Mouse (Mus musculus): ENCODE measurements around the gene Cox7a2l. TPM values are rescaled to one million over a fixed set of nuclear protein-coding genes. Genes with fewer than 3 reads are reported as not detected.

Gene Cox7a2l
- polyA plus RNA-seq, 1 experiment from 2014 or later: 136 TPM

DNA sequence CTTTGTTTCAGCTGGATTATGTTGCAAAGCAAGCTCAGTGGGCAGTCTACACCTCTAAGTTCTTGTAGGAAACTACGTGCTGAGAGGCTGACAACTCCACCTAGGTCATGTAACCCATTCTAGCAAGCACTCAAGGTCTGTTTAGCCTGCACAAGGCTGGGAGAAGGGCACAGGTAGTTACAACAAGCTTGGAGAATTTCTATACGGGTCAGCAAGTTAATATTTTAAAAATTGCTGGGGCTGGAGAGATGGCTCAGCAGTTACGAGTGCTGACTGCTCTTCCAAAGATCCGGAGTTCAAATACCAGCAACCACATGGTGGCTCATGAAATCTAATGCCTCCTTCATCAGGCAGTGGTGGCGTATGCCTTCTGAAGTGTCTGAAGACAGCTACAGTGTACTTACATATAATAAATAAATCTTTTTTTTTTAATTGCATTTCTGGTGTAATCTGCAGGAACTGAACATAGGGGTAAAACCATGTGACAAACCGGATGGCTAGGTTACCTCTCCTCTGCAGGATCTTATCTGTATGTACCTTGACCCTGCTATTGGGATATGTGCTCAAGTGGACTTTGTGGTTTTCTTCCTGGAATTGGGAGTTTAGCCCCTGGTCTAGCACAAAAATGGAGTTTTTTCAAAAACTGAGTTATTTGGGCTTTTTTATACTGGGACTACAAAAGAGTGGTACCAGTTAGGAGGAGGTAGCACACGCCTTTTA is 34.2 kb downstream of the Cox7a2l start:
- Histone ChIP-seq H3K36me3 (peaks cover 36% of the 10 kb centered on the region), H3K4me1 (no peaks in the 10 kb centered on the region), H3K9ac (no peak overlapping the region), H3K4me2 (replicated peaks) (no peak overlapping the region), H3K27ac (no peak overlapping the region), H3K4me3 (no peak overlapping the region), H3K27me3 (no peaks in the 10 kb centered on the region), H3K9me3 (no peaks in the 10 kb centered on the region)
- 92% methylated on average over 7 of the region's 7 CpGs for WGBS
- ATAC-seq (ENCODE audit: insufficient number of reproducible peaks, insufficient read depth, low FRiP score, low TSS enrichment): no peak

DNA sequence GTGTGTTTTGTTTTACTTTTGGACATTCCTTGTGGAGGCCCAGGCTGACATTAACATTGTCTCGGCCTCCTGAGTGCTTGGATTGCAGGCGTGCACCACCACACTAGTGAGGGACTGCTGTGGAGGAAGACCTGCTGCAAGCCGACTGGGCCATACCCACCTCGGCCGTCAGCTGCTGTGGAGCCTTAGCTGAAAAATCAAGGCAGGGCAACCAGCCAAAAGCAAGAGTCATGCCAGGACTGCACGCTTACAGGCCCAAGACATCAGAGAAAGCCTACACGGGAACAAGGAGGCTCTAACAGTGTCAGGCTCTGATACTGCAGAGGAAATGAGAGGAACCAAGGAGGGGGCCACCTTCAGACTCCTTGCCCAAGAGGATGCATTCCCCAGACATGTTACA is 35.6 kb downstream of the Cox7a2l start:
- Histone ChIP-seq H3K36me3 (peaks cover 50% of the 10 kb centered on the region), H3K9me3 (no peaks in the 10 kb centered on the region), H3K27ac (no peak overlapping the region), H3K9ac (no peak overlapping the region), H3K4me1 (no peaks in the 10 kb centered on the region), H3K4me2 (replicated peaks) (no peak overlapping the region), H3K4me3 (no peak overlapping the region), H3K27me3 (no peaks in the 10 kb centered on the region)
- 94% methylated on average over 7 of the region's 7 CpGs for WGBS
- no peak for ATAC-seq (ENCODE audit: insufficient number of reproducible peaks, insufficient read depth, low FRiP score, low TSS enrichment)

DNA sequence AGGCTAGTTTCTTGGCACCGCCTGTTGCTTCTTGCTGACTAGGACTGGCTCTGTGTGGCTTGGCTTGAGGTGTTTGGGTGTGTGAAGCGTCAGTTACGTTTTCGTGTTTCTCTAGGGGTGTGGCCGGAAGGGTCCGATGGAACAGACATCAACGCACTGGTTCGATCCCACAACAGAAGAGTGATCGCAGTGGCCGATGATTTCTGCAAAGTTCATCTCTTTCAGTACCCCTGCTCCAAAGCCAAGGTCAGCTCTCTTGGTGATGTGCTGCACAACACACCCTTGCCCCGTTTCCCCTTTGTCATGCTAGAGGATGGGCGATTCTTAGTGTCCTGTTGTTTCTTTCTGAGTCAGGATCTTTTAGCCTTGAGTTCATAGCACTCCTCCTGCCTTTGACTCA is 40.0 kb downstream of the Cox7a2l start:
- WGBS: 95% methylated on average over 12 of the region's 12 CpGs
- Histone ChIP-seq H3K4me3 (no peak overlapping the region), H3K9ac (no peak overlapping the region), H3K4me2 (replicated peaks) (no peak overlapping the region), H3K4me1 (no peaks in the 10 kb centered on the region), H3K27ac (no peak overlapping the region), H3K27me3 (no peaks in the 10 kb centered on the region), H3K36me3 (peaks cover 86% of the 10 kb centered on the region), H3K9me3 (no peaks in the 10 kb centered on the region)
- no peak for ATAC-seq (ENCODE audit: insufficient number of reproducible peaks, insufficient read depth, low FRiP score, low TSS enrichment)

DNA sequence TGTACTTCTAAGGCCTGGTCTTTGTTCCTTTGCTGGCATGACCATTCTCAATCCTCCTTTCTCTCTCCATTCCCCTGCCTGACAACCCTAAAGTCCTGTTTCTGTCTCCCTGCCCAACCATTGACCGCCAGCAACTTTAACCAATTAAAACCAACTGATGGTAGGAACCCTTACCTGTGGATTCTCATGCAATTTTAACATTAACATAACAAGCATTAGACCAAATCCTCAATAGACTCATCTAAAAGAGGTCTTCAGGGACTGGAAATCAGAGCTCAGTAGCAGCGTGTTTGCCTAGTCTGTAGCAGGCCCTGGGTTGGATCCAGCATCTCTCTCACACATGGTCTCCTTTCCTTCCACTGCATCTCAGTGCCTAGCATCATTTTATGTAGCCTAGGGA is 47.5 kb downstream of the Cox7a2l start:
- no peak overlapping the region for H3K4me3 ChIP-seq
- H3K4me1 ChIP-seq: no peaks in the 10 kb centered on the region
- 89% methylated on average over 2 of the region's 2 CpGs for WGBS
- H3K27ac ChIP-seq: no peak overlapping the region
- H3K4me2 ChIP-seq (replicated peaks): no peak overlapping the region
- no peak for ATAC-seq (ENCODE audit: insufficient number of reproducible peaks, insufficient read depth, low FRiP score, low TSS enrichment)
- H3K9me3 ChIP-seq: no peaks in the 10 kb centered on the region
- H3K36me3 ChIP-seq: peaks cover 63% of the 10 kb centered on the region
- H3K9ac ChIP-seq: no peak overlapping the region
- H3K27me3 ChIP-seq: no peaks in the 10 kb centered on the region

DNA sequence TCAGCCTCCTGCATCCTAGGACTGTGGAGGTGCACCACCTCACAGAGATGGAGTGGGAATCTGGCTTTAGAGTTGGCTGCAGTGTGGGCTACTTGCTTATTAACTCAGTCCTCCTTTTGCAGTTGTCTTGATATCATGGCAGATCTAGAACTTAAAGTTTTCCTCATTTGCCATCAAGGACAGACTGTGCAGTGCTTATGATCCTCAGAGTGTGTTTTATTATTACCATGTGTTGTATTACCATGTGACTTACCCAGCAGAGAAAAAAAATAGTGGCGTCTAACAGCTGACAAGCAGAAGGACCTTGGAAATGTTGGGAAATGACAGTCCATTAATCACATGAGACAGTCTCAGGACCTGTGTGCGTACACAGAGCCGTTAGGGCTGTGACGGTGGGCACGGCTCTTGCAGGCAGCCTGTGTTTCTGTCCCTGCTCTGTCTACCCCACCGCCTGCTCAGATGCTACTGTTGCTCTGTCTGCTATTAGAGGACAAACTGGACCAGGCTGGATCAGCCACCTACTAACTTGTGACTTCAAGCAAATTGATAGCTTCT is 50.4 kb downstream of the Cox7a2l start:
- no peaks in the 10 kb centered on the region for H3K27me3 ChIP-seq
- no peaks in the 10 kb centered on the region for H3K4me1 ChIP-seq
- no peak overlapping the region for H3K4me3 ChIP-seq
- ATAC-seq (ENCODE audit: insufficient number of reproducible peaks, insufficient read depth, low FRiP score, low TSS enrichment): no peak
- no peak overlapping the region for H3K4me2 ChIP-seq (replicated peaks)
- H3K9ac ChIP-seq: no peak overlapping the region
- no peak overlapping the region for H3K27ac ChIP-seq
- WGBS: 71% methylated on average over 6 of the region's 6 CpGs
- peaks cover 56% of the 10 kb centered on the region for H3K36me3 ChIP-seq
- no peaks in the 10 kb centered on the region for H3K9me3 ChIP-seq

DNA sequence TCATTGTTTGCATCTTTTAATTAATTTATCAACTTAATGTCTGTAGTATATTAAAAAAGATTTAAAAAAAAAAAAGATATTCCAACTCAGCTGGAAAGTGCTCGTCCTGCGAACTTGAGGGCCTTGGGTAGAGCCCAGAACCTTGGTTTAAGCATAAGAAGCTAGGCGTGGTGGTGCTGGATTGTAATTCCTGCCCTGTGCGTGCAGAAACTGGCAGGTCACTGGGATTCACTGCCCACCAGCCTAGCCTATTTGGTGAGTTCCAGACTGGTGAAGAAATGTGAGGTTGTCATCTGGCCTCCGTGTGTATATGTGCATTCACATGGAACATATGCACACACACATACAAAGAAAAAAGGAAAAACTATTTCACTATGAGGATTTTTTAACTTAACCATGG is 51.2 kb downstream of the Cox7a2l start:
- ATAC-seq (ENCODE audit: insufficient number of reproducible peaks, insufficient read depth, low FRiP score, low TSS enrichment): no peak
- H3K27ac ChIP-seq: no peak overlapping the region
- H3K9me3 ChIP-seq: no peaks in the 10 kb centered on the region
- H3K4me2 ChIP-seq (replicated peaks): no peak overlapping the region
- 90% methylated on average over 5 of the region's 5 CpGs for WGBS
- peaks cover 52% of the 10 kb centered on the region for H3K36me3 ChIP-seq
- no peak overlapping the region for H3K4me3 ChIP-seq
- H3K4me1 ChIP-seq: no peaks in the 10 kb centered on the region
- H3K27me3 ChIP-seq: no peaks in the 10 kb centered on the region
- no peak overlapping the region for H3K9ac ChIP-seq

DNA sequence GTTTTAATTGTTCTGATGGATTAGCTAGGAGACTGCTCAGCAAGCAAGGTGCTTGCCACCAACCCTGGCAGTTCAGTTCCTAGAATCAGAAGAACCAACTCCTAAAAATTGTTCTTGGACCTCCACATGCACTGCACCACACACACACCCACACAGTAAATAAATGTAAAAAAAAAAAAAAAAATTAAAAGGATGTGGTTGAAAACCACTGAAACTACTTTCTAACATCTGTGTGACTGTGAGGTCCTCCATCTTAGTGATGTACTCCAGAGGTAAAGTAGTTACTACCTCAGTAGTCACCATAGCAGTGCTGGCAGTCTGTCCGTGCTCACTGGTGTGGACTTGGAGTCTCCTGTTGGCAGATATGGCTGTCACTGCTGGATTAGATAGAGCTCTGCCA is 59.9 kb downstream of the Cox7a2l start:
- no peaks in the 10 kb centered on the region for H3K27me3 ChIP-seq
- no peaks in the 10 kb centered on the region for H3K9me3 ChIP-seq
- ATAC-seq (ENCODE audit: insufficient number of reproducible peaks, insufficient read depth, low FRiP score, low TSS enrichment): no peak
- no peak overlapping the region for H3K4me2 ChIP-seq (replicated peaks)
- peaks cover 72% of the 10 kb centered on the region for H3K36me3 ChIP-seq
- 93% methylated on average over 1 of the region's 1 CpGs for WGBS
- H3K4me3 ChIP-seq: no peak overlapping the region
- no peaks in the 10 kb centered on the region for H3K4me1 ChIP-seq
- no peak overlapping the region for H3K27ac ChIP-seq
- H3K9ac ChIP-seq: no peak overlapping the region

DNA sequence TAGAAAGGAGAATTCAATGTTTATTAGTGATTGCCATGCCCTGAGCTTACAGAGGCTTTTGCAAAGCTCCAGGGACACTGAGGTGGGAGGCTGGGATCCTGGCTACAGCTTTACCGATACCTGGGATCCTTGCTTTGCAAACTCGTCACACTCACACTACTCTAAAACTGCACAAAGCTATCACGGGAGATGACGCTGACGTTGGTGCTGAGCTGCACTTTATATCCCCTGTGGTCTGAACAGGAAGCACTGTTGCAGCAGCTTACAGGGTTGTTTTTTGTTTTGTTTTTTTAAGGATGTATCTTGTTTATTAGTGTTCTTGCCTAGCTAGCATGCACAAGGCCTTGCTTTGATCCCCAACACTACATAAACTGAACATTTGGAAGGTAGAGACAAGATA is 63.5 kb downstream of the Cox7a2l start:
- Histone ChIP-seq H3K27me3 (no peaks in the 10 kb centered on the region), H3K36me3 (peaks cover 81% of the 10 kb centered on the region), H3K4me1 (no peaks in the 10 kb centered on the region), H3K27ac (no peak overlapping the region), H3K4me2 (replicated peaks) (no peak overlapping the region), H3K4me3 (no peak overlapping the region), H3K9ac (no peak overlapping the region), H3K9me3 (no peaks in the 10 kb centered on the region)
- WGBS: 91% methylated on average over 5 of the region's 5 CpGs
- ATAC-seq (ENCODE audit: insufficient number of reproducible peaks, insufficient read depth, low FRiP score, low TSS enrichment): no peak

DNA sequence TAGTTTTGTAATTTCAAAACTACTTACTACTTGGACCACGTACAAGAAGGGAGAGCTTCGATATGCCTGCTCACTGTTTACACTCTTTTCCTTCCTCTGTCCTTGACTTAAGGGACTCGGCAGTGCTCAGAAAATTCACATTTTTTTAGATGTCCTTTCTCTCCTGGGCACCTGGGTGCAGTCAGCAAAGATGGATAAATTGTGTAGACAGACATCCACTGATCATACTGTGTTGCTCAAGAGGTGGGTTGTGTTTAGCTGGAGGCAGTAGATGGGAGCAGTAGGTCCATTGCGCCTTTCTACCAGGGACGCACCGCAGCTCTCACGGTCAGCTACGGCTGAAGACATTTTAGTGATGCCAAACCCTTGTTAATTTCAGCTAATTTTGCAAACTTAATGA is 64.7 kb downstream of the Cox7a2l start:
- Histone ChIP-seq H3K9ac (no peak overlapping the region), H3K4me3 (no peak overlapping the region), H3K27me3 (no peaks in the 10 kb centered on the region), H3K4me1 (no peaks in the 10 kb centered on the region), H3K4me2 (replicated peaks) (no peak overlapping the region), H3K9me3 (no peaks in the 10 kb centered on the region), H3K36me3 (peaks cover 72% of the 10 kb centered on the region), H3K27ac (no peak overlapping the region)
- 94% methylated on average over 8 of the region's 8 CpGs for WGBS
- ATAC-seq (ENCODE audit: insufficient number of reproducible peaks, insufficient read depth, low FRiP score, low TSS enrichment): no peak

Other genes with a start within 250 kb of the Cox7a2l start
- gene Eml4, start 166.4 kb downstream of the Cox7a2l start, polyA plus RNA-seq (2016; fragmentation: Nextera tagmentation; extraction: Ambion mirVana): 66.7 and 68.0 TPM in 2 replicates
- gene Kcng3, start 114.6 kb upstream of the Cox7a2l start, polyA plus RNA-seq (2016; fragmentation: Nextera tagmentation; extraction: Ambion mirVana): 0.06 TPM in 1 of 2 replicates, not detected in the other
- 49.2 and 49.7 TPM in 2 replicates for gene Mta3, start 188.8 kb upstream of the Cox7a2l start, polyA plus RNA-seq (2016; fragmentation: Nextera tagmentation; extraction: Ambion mirVana)